Mouse (Mus musculus) 3134 (cell line): Measurements from ENCODE around the gene Gpr155.

ENCODE experiments used
- DNase-seq: peaks from one replicate; pipeline ENCODE4 v3.0.0-alpha.2; 2011; ENCODE audit warnings: low spot score; ENCODE audit not compliant: insufficient read length; ENCODE audit errors: extremely low read depth

Gene Gpr155

DNA sequence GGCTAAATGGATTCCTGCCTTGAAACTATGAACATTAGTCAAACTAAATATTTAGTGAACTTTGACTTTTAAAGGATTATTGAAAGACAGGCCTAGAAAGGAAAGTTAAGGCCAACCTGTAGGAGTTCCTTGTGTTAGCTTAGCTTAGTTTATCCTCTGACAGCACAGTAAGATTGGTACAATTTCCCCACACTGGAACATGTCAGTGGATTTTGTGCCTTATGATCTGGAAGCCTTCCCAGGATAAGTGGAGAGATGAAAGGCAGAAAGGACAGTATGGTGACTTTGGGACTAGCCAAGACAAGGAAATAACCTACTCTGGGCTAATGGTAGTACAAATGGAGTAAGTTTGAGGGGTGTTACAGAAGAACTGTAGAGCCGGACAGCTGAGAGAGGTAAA, 1.4 kb upstream of the Gpr155 start:
- no peak for DNase-seq

DNA sequence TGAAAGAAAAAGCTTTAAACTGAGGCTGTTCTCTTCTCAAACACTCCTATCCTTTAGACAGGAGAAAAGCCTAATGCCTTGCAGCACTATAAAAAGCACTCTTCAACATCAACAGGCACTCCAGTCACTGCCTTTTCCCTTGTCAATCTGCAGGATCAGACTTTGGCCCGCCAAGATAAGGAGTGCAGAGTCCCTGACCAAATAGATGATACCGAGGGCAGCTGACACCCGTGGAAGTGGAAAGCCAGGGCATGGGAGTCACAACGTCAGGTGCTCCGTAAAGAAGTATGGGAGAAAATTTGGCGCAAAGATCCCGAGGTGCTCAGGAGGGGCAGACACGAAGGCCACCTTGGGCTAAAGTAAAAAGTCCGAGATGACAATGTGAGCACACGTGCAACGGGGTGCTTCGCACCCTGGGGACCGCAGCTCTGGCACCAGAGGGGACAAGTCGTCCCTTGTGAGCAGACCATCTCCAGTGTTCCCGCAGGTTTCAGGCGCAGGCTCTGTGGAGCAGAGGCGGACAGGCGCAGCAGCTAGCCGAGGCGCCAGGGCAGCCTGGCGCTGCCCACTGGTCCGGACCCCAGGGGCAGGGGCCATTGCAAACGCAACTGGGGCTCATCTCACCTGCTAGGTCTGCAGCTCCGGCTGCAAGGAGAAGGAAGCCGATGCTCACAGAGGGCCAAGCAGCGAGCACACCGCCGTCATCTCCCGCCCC, 574 bp downstream of the Gpr155 start:
- DNase-seq, result no peak

DNA sequence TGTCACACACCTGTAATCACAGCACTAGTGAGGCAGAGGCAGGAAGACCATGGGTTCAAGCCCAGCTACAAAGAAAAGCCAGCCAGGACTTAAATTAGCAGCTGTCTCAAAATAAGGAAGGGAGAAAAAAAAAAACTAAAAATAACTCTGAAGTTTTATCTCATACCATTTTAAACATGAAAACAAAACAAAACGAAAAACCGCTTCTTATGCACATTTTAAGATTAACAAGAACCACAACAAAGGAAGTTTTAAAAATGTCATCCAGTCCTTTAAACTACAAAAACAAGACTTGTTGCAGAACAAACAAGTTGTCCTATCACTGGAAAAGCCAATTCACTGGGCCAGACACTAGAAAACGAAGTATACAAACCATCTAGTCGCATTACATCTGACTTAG, 1.2 kb downstream of the Gpr155 start:
- DNase-seq, result no peak

DNA sequence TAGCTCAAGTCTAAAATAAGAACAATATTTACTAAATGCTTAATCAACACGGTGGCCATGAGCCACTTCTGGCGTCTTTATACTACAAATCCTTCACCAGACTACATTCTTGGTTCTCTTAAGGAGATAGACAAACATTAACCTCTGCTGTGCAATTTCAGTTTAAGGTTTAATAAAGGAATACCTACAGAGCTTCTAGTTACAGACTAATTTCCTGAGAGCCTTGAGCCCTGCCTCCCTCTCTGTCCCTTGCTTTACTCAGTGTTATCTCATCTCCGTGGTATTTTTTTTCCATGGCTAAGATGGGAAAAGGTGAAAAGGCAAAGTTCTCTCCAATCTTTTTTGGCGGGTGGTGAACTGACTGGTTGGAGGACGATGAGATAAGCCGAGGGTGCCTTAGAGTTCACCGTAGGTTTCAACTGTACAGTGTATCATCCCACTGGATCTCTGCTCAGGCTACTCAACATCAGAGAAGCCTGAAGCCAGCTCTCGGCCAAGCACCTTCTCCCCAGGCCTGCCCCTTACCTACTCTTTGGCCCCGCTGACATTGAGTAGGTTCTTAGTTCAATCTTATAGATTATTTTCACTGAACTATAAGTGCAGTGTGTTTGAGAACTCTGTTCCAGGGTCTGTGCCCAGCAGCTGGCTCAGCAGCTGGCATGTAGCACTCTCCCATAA, 5.9 kb downstream of the Gpr155 start:
- no peak for DNase-seq

DNA sequence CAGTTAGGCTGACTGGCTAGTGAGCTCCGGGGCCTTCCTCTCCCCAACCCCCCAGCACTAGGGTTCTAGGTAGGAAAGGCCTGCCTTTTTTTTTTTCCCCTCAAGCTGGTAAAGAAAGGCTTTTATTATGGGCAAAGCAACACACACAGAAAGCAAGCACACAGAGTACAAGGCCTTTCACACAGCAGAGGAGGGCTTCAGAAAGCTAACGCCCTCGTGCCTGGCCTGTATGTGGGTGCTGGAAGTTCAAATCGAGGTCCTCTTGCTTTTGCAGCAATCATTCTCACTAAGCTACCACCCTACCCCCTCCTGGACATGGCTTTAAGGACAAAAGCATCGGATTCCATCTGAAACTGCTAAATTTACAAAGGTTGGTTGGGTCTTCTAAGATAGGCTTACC, 6.7 kb downstream of the Gpr155 start:
- no peak for DNase-seq

DNA sequence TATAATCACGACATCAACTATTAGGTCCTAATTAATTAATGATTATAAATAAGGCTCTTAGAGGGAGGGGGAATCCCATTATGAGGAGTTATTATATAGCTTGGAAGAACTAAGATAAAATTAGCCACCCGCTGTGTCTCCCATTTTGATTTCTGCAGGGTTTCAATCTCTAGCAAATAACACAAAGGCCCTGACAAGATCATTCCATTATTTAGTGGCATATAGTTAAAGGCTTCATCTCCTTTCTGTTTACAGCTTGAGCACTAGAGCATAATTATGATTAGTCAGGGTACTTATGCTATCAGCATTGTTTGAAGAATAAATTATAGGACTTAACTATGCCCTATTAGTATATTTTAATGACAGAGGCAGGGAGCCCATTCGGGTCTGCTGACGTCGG, 8.0 kb downstream of the Gpr155 start:
- DNase-seq, result no peak

DNA sequence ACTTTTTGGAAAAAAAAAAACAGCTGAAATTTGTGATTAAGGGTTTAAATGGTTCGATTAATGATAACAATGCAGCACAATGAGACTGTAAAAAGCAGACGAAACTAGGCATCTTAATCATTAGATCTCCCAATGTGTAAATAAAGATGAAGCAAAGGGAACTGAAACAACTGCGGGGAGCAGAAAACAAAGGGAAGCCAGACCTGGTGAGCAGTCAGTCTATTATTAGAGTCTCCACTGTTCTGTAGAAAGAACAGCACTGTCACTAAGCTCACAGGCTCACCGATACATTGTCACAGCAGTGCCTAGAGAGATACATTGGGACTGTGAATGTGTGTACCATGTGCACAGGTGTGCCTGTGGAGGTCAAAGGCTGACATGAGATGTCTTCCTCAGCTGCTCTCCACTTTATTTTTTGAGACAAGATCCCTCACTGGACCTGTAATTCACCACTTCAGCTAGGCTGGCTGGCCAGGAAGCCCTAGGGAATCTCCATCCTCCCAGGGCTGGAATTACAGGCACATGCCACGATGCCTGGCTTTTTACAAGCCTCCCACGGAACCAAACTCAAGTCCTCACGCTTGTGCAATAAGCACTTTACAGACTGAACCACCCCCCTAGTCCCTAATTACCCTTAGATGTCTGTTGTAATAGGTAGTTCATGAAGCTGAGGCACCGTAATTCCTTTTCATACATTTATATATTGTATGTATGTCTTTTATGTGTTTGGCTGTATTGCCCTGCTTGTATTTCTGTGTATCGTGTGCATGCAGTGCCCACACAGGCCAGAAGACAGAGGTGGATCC, 14.6 kb downstream of the Gpr155 start:
- DNase-seq, result no peak

DNA sequence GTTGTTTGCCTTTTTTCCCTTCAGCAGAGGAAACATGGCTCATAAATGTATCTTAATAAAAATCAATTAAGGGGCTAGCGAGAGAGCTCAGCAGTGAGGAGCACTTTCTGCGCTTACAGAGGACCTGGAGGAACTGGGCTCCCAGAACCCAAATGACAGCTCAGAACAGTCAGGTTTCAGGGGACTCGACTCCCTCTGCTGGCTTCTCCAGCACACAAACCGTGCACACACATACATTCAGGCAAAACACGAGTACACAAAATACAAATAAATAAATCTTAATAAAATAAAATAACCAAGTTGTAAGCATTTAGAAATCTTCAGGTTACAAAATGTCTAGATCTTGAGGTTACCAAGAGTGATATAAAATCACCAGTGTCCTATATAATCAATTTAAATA, 22.9 kb downstream of the Gpr155 start:
- DNase-seq, result no peak

DNA sequence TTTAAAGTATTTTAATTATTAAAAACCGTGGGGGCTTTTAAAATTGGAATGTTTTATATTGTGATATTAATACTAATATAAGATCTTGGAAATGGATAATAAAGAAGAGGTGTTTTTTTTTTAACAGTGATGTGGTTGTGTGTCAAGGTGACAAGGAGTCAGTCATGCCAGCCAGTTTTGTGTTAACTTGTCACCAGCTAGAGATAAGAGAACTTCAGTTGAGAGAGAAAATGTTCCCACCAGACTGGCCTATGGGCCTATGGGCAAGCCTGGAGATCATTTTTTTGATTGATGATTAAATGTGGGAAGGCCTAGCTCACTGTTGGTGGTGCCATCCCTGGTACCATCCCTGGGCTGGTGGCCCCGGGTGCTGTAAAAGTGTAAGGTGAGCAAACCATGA, 25.8 kb downstream of the Gpr155 start:
- no peak for DNase-seq

DNA sequence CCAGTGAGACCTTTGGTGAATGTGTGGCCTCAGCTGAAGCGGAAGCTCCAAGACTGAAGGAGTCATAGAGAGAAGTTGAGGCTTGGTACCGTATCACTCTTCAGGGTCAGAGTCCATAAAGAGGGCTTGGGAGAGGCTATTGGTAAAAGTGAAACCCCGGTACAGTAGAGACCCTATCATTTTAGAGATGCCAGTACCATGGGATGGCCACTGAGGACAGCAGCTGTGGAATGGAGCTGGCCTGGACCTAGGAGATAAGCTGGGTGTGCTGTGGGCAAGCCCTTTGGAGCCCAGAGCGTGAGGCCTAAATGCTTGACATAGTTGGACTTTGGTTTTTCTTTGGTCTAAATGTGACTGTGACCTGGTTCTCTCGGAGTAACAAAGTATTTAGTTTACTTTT, 26.4 kb downstream of the Gpr155 start:
- no peak for DNase-seq

DNA sequence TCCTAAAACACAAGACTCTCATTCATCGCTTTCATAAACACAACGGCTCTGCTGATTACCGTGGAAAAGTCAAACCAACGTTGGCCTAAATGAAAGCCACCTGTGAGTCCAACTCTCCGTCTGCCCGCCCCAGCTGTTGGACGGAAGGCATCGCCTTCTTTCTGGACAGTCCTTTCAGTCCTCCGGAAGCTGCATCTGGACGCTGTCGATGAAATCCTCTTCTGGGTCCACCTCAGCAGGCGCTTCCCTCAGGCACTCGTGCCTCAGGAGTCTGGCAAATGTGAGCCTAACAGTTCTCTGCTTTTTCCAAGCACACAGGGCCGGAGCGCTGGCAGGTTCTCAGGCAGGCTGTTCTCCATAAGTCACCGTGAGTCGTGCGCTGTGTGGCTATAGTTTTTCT, 29.4 kb downstream of the Gpr155 start:
- no peak for DNase-seq

DNA sequence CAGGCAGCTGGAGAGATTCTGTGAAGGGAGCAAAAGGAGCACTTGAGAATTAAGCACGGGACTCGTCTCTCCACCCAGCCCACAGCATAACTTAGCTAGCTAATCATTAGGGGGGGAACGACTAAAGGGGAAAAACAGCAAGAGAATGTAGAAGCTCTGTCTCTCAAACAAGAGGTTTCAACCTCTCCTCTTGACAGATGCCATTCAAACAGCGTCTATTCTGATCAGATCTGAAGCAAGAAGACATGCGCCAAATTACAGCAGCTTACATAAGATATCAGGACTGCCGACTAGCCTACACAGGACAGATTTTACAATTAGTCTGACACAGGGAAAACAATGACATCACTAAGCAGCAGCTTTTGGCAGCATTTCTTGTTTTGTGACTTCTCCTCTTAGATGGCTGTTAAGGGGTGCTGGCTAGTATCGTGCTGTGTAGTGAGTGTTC, 34.4 kb downstream of the Gpr155 start:
- no peak for DNase-seq

DNA sequence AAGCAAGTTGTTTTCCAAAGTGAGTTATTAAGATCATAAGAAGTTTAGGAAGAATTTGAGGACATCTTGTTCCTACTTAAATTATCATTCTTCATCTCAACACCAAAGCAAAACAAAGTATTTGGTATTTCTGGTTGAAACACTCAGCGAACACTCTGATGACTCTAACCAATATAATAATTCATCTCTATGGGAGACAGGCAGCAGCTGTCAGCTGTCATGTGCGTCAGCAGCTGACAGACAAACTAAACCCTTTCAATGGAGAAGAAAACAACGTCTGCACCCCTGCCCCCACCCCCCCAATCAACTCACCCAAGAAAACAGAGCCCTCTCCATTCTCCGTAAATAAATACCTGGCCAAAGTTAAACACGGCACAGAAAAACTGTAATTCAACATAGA, 34.9 kb downstream of the Gpr155 start:
- no peak for DNase-seq

DNA sequence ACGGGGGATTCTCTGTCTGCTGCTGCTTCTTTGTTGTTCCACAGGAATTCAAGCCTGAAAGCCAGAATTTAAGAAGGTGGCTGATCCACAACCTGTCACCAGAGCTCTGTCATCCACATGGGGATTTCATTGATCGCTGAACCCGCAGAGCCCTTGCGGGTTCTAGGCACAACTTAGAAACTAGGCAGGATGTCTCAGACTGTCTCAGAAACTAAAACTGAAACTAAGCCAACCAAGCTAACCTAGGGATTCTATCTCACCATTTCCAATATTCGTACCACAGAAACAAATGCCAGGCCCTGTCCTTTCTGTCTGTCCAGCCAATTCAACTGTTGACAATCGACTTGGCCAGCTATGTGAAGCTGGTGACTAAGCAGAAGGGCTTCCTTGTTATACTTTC, 38.2 kb downstream of the Gpr155 start:
- no peak for DNase-seq

DNA sequence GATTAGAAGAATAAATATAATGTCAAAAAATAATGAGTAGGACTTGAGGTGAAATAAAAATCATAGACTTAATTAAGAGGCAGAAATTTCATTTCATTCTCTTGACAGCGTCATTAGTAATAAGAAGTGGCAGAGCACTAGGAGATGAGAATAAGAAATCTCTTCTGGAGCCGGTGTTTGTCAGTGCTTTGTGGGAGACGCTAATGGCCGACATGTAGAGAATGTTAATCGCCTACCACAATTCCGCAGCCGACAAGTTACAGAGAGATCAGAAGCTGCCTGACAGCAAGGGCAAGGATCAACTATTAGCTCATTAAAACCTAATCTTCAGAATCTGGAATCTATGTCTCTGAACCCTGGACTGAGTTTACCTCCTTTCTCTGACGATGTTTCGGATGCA, 38.6 kb downstream of the Gpr155 start:
- DNase-seq, result no peak

DNA sequence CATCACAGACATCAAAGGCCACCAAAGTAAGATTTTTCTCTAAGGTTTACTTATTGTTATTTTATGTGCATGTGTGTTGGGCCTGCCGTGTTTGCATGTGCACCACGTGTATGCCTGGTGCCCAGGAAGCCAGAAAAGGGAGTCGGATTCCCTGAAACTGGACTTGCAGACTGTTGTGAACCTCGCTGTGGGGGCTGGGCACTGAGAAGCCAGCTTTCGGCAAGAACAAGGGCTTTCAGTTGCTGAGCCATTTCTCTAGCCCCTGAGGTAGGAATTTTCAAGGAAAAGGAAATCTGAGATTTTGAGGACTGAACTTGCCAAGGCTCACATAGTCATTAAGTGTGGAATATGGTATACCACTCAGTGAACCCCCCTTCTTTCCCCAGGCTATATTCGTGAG, 39.2 kb downstream of the Gpr155 start:
- no peak for DNase-seq

DNA sequence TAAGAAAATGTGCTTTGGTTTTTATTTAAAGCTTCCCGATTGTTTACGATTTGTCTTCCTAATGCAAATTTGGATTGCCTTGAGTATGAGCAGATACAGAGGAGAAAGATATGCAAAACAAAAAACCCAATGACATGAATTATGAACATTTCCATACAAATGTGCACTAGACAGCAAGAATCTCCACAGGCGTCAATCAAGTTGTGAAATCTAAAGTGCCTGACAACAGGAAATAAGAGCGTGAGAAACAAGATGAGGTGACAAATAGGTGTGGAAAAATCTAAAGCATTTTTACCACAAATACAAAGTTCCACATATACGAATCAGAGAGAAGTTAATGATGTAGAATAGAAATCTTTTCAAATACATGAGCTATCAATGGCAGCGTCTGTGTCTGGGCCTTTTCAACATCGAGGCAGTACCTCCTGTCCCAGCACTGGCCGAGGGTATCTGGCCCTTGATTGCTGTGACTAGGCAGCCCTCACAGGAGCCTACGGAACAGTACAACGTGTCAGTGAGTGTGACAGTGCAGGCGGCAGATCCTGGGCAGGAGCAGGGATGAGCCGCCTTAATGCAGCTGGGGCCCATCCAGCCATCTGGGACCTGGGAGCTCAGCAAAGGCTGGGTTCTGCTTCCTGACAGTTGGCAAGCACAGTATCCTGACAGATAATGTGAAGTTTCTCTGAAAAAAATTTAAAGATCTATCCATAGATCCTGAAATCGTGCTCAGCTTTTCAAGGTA, 39.9 kb downstream of the Gpr155 start:
- DNase-seq, result no peak

DNA sequence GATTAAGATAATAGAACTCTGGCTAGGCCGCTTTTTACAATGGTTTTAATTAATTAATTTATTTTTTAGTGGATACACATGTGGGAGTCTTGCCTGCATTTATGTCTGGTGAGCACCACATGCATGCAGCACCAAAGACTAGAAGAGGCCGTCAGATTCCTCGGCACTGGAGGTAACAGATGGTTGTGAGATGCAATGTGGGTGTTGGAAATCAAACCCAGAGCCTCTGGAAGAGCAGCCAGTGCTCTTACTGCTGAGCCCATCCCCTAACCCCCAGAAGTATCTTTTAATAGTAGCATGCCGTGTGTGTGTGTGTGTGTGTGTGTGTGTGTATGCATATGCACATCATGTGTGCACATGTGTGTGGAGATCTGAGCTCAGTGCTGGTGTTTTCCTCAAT, 41.2 kb downstream of the Gpr155 start:
- DNase-seq, result no peak

DNA sequence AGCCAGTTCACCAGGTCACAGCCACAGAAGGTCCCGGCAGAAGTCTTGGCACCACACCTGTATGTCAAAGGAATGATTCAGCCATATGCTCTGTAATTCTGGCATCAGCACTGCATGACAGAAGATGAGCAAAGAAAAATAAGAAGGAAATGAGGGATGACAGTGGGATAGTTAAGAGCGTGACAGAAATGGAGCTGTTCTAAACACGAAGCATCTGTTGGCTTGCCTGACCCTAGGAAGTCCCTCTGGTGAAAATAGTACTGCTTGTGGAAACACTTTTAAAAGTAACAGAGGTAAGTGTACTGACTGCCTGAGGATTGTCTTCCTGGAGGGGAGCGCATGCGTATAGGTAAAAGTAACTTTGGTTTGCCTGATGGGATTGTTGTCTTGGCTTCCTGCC, 42.7 kb downstream of the Gpr155 start:
- DNase-seq, result no peak

DNA sequence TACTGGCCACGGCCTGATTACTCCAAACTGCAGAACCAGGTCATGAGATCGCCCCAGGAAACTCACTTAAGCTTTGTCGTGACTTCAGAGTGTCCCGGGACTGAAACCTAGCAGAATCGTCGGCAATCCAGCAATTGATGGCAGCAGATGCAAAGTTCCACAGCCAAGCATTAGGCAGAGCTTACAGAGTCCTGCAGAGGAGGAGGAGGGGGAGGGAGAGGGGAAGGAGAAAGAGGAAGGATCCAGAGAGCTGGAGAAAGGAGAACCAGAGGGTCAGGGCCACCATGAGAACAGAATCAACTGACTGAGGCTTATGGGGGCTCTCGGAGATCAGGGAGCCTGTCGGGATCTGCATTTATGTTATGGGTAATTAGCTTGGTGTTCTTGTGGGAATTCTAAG, 48.0 kb downstream of the Gpr155 start:
- no peak for DNase-seq

DNA sequence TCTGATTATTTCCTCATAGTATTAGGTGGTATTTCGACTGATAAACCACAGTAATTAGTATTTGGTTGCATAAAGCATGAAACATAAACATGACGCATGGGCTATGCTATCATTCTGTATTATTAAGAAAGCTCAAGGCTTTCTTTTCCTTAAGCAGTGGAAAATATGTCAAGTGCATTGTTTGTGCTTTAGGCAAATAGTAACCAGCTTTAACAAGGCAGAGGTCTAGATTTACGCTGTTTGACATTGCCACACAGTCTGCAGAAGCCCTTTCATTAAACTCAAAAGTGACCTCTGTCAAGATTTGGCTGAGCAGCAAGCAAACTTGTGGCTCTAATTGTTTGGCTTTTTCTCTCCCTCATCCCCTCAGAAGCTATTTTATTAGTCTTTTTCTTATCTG, 50.4 kb downstream of the Gpr155 start:
- DNase-seq, result no peak
